Mouse (Mus musculus) intestine, embryonic 16.5 days (tissue): ENCODE measurements around the gene Smarcc1. TPM values are rescaled to one million over a fixed set of nuclear protein-coding genes. Genes with fewer than 3 reads are reported as not detected.

Experiments used
- ATAC-seq: fragments of 200-750 bp; cut with Nextera tagmentation; 2 replicates; pipeline ENCODE4 v1.8.0; 2017; ENCODE audit warnings: moderate TSS enrichment, moderate library complexity
- H3K27ac ChIP-seq: fragments of 300-500 bp; sonication (generic); 2 replicates; pipeline ENCODE4 v1.5.1; 2014; ENCODE audit warnings: mild to moderate bottlenecking, low read length
- H3K27me3 ChIP-seq: fragments of 300-500 bp; sonication (generic); replicated peaks from 2 replicates; pipeline ENCODE4 v1.6.1; 2014; ENCODE audit warnings: low read length, control low read depth, mixed read lengths; ENCODE audit not compliant: control insufficient read depth, insufficient read depth
- H3K36me3 ChIP-seq: fragments of 300-500 bp; sonication (generic); 2 replicates; pipeline ENCODE4 v1.6.1; 2014; ENCODE audit warnings: low read length, control low read depth; ENCODE audit not compliant: control insufficient read depth, insufficient read depth
- H3K4me1 ChIP-seq: fragments of 300-500 bp; sonication (generic); 2 replicates; pipeline ENCODE4 v1.6.1; 2014; ENCODE audit warnings: low read length, control low read depth, mixed read lengths; ENCODE audit not compliant: control insufficient read depth, insufficient read depth
- H3K4me2 ChIP-seq: fragments of 300-500 bp; sonication (generic); 2 replicates; pipeline ENCODE4 v1.6.1; 2014; ENCODE audit warnings: low read depth, low read length, control low read depth
- H3K4me3 ChIP-seq: fragments of 300-500 bp; sonication (generic); 2 replicates; pipeline ENCODE4 v1.5.1; 2014; ENCODE audit warnings: mild to moderate bottlenecking, low read length
- H3K9ac ChIP-seq: fragments of 300-500 bp; sonication (generic); 2 replicates; pipeline ENCODE4 v1.6.1; 2014; ENCODE audit warnings: low read depth, low read length
- H3K9me3 ChIP-seq: fragments of 300-500 bp; sonication (generic); 2 replicates; pipeline ENCODE4 v1.6.1; 2016; ENCODE audit warnings: low read length, control low read depth; ENCODE audit not compliant: control insufficient read depth
- WGBS: fragments of 180-500 bp; shearing (Covaris S2); extraction: QIAGEN DNeasy Blood & Tissue Kit; methylation state at CpG from one replicate; pipeline ENCODE4 v1.1.7; 2014; 5-methylcytosine and 5-hydroxymethylcytosine counted together
- polyA plus RNA-seq: library from polyadenylated mRNA; unstranded; fragments of >200 nt; fragmentation: Nextera tagmentation; extraction: Ambion mirVana; gene quantifications from 2 replicates; pipeline ENCODE4 v1.2.1, GENCODE M21; 2015

Gene Smarcc1
- polyA plus RNA-seq, 1 experiment from 2014 or later, result 60.8 TPM

DNA sequence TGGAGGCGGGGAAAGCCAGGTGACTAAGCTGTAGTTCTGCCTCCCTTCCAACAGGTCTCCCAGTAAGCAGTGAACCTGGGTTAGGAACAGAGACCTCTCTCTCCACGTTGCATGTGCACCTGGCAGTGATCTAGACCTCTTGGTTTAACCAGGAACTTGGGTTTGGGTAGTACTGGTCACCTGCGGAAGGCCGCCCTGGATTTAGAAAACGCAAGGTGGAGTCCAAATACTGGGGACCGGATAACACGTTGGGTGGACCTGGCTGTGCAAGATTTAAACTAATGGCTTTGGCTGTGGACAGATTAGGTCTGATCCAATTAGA is 127.0 kb downstream of the Smarcc1 start:
- H3K4me2 ChIP-seq, result peak overlapping the region; percentile 99
- peak overlapping the region; percentile 74 for H3K4me3 ChIP-seq
- ATAC-seq, result no peak
- WGBS, result 16% methylated on average over 7 of the region's 7 CpGs
- H3K27me3 ChIP-seq, result peaks cover 4% of the 10 kb centered on the region; the same call in 1 of the 2 replicates
- peaks cover 13% of the 10 kb centered on the region for H3K4me1 ChIP-seq
- 0 out of 2 replicates have a peak, but pooled peaks cover 5% of the 10 kb centered on the region for H3K36me3 ChIP-seq
- H3K9me3 ChIP-seq, result no peaks in the 10 kb centered on the region
- peak overlapping the region; percentile 66; the same call in 1 of the 2 replicates for H3K9ac ChIP-seq
- H3K27ac ChIP-seq, result no peak overlapping the region

DNA sequence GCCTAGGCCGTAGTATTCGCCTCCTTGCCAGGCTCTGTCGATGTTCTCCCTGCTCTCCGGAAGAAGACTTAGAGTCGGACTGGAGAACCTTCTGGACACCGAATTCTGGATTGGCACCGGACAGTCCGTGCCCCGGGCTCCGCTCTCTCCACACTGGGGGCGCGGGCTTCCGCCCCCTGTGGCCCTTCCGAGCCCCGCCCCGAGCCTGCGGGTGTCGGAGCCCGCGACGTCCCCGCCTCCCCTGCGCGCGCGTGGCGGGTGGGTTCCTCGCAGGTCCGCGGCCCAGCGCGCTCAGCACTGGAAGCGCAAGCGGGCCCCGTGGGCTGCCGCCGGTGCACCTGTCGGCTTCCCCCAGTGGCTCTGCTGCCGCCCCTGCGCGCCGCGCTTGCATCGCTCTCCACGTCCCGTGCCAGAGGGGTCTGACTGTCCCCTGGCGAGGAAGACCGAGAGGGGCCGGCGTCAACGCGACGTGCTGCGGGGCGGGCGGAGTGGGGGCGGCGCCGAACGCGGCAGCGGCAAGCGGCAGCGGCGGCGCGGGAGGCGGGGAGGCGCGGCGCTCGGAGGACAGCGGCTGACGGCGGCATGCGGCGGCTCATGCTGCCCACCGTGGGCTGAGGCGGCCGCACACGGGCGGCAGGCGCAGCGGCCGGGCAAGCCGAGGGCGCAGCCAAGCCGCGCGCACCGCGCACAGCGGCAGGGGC is 127.5 kb downstream of the Smarcc1 start:
- peak overlapping the region; percentile 74 for H3K4me3 ChIP-seq
- no peak overlapping the region for H3K27ac ChIP-seq
- no peaks in the 10 kb centered on the region for H3K9me3 ChIP-seq
- peak overlapping the region; percentile 66 for H3K9ac ChIP-seq
- 0 out of 2 replicates have a peak, but pooled peaks cover 5% of the 10 kb centered on the region for H3K36me3 ChIP-seq
- WGBS, result under 1% methylated on average over 72 of the region's 93 CpGs
- peaks cover 4% of the 10 kb centered on the region; the same call in 1 of the 2 replicates for H3K27me3 ChIP-seq
- peak overlapping the region; percentile 99 for H3K4me2 ChIP-seq
- peak; percentile 42 for ATAC-seq
- H3K4me1 ChIP-seq, result peaks cover 16% of the 10 kb centered on the region

DNA sequence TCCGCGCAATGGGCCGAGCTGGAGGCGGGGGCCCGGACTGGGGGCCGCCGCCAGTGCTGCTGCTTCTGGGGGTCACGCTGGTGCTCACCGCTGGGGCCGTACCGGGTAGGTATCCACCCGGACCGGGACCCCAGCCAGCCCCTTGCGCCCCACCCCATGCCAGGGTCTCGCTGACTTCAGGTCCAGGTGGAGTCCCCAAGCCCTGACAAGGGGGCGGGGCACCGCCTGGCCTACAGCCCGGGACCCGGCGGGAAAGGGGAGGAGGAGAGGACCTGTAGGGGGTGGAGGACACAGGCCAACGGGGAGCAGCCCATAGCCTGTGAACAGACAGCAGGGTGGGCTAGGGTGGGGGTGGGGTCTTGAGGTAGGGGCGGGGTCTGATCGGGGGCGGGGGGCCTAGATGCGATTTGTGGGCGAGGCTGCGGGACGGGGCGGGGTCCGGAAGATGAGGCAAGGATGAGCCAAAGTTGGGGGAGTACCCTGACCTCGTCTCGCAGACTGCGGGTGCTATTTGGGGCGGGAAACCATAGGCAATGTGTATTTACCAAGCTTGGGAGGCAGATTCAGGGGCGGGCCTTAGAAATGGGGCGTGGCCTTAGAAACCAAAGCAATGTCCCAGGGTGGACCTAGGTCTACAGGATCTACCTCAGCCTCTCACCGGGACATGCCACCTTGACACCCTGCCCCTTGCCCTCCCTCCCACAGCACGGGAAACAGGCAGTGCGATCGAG is 128.2 kb downstream of the Smarcc1 start:
- H3K9me3 ChIP-seq, result no peaks in the 10 kb centered on the region
- H3K36me3 ChIP-seq, result 0 out of 2 replicates have a peak, but pooled peaks cover 5% of the 10 kb centered on the region
- WGBS, result 1% methylated on average over 36 of the region's 40 CpGs
- peak overlapping the region; percentile 74 for H3K4me3 ChIP-seq
- peak overlapping the region; percentile 99 for H3K4me2 ChIP-seq
- H3K27me3 ChIP-seq, result peaks cover 4% of the 10 kb centered on the region; the same call in 1 of the 2 replicates
- no peak overlapping the region for H3K27ac ChIP-seq
- peaks cover 16% of the 10 kb centered on the region for H3K4me1 ChIP-seq
- peak; percentile 78 for ATAC-seq
- peak overlapping the region; percentile 66 for H3K9ac ChIP-seq

DNA sequence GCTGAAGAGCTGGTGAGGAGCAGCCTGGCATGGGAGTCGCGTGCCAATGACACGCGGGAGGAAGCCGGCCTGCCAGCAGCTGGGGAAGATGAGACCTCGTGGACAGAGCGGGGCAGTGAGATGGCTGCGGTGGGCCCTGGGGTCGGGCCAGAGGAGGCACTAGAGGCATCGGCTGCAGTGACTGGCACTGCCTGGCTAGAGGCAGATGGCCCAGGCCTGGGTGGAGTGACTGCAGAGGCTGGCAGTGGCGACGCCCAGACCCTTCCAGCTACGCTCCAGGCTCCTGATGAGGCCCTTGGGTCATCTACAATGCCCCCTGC is 128.8 kb downstream of the Smarcc1 start:
- WGBS, result 38% methylated on average over 13 of the region's 13 CpGs
- peaks cover 4% of the 10 kb centered on the region; the same call in 1 of the 2 replicates for H3K27me3 ChIP-seq
- peak overlapping the region; percentile 99 for H3K4me2 ChIP-seq
- H3K9me3 ChIP-seq, result no peaks in the 10 kb centered on the region
- peak overlapping the region; percentile 74 for H3K4me3 ChIP-seq
- H3K36me3 ChIP-seq, result 0 out of 2 replicates have a peak, but pooled peaks cover 3% of the 10 kb centered on the region
- ATAC-seq, result peak; percentile 11; the same call in 1 of the 2 replicates
- no peak overlapping the region for H3K27ac ChIP-seq
- 0 out of 2 replicates have a peak overlapping the region, but pooled peaks have one; percentile 66 for H3K9ac ChIP-seq
- peaks cover 16% of the 10 kb centered on the region for H3K4me1 ChIP-seq

DNA sequence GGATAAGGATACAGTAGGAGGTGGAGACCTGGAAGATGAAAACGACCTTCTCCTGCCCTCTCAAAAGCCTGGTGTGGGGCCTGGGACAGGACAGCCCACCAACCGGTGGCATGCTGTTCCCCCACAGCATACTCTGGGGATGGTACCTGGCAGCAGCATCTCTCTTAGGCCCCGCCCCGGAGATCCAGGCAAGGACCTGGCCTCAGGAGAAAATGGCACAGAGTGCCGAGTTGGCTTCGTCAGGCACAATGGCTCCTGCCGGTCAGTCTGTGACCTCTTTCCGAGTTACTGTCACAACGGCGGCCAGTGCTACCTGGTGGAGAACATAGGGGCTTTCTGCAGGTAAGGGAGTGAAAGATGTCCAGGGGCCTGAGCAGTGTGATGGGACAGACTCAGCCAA is 129.5 kb downstream of the Smarcc1 start:
- 81% methylated on average over 10 of the region's 10 CpGs for WGBS
- Histone ChIP-seq H3K9me3 (no peaks in the 10 kb centered on the region), H3K27ac (no peak overlapping the region), H3K9ac (no peak overlapping the region), H3K4me1 (peaks cover 16% of the 10 kb centered on the region), H3K27me3 (peaks cover 4% of the 10 kb centered on the region; the same call in 1 of the 2 replicates), H3K4me2 (no peak overlapping the region), H3K4me3 (no peak overlapping the region), H3K36me3 (no peaks in the 10 kb centered on the region)
- no peak for ATAC-seq

DNA sequence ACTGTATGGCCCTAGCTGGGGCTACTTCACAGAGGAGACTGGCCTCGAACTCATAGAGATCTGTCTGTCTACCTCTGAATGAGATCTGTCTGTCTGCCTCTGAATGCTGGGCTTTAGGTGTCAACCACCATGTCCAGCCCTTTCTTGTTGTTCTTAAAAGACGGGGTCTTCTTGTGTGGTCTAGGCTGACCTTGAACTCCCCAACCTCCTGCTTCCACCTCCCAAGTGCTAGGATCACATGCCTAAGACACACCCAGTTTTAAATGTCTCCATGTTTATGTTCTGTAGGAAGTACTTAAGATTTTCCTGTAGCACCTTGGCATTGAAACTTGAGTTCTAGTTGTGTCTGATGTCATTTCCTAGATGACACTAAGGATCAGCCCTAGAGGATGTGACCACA is 131.4 kb downstream of the Smarcc1 start:
- ATAC-seq, result no peak
- no peaks in the 10 kb centered on the region for H3K9me3 ChIP-seq
- H3K4me3 ChIP-seq, result no peak overlapping the region
- peaks cover 4% of the 10 kb centered on the region; the same call in 1 of the 2 replicates for H3K27me3 ChIP-seq
- H3K4me1 ChIP-seq, result peaks cover 16% of the 10 kb centered on the region
- no peaks in the 10 kb centered on the region for H3K36me3 ChIP-seq
- no peak overlapping the region for H3K4me2 ChIP-seq
- H3K27ac ChIP-seq, result no peak overlapping the region
- WGBS, result 85% methylated on average over 2 of the region's 2 CpGs
- no peak overlapping the region for H3K9ac ChIP-seq

DNA sequence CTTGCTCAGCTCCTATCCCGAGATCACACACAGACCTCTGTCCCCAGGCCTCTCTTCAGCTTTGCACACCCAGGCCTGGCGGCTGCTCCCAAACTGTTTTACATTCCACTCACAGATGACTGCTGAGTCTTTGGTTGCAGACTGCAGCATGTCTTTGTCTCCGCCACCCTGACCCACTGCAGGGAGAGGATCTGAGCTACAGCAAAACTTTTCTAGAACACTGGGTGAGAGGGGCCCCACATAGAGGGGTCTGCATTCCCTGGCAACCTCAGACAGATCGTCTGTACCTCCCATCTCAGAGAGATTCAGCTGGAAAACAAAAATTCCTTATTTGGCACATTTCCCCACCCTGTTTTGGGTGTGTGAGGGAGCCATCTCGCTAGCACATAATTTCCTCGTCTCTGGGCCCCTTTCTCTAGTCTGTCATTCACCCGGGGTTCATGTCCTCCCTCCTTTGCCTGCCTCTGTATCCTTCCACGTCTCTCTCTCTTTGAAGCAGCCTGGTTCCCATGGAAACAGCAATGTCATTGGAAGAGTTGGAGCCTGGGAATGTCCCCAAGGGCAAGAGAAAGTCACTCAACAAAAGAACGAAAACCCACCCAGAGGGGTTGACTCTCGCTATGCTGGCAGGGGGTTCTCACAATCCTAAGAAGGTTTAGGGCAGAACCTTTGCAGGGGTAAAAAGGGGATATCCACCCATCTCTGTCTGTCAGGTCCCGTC is 132.5 kb downstream of the Smarcc1 start:
- Histone ChIP-seq H3K27ac (peak overlapping the region; percentile 66), H3K4me2 (peak overlapping the region; percentile 19; the same call in 1 of the 2 replicates), H3K9ac (peak overlapping the region; percentile 45), H3K36me3 (no peaks in the 10 kb centered on the region), H3K9me3 (no peaks in the 10 kb centered on the region), H3K27me3 (peaks cover 2% of the 10 kb centered on the region; the same call in 1 of the 2 replicates), H3K4me3 (no peak overlapping the region), H3K4me1 (peaks cover 12% of the 10 kb centered on the region)
- ATAC-seq, result no peak
- 26% methylated on average over 11 of the region's 11 CpGs for WGBS

DNA sequence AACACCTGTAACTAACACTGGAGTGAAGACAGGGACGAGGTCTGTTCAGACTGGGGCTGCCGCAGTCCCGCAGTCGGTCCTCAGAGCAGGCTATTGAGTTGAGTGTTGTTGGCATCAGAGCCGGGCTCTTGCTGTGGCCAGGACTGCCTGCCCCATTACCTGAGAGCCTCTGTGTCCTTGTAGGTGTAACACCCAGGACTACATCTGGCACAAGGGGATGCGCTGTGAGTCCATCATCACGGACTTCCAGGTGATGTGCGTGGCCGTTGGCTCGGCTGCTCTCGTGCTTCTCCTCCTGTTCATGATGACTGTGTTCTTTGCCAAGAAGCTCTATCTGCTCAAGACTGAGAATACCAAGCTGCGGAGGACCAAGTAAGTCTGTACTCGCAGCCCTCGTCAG is 133.3 kb downstream of the Smarcc1 start:
- Histone ChIP-seq H3K27me3 (no peaks in the 10 kb centered on the region), H3K36me3 (no peaks in the 10 kb centered on the region), H3K27ac (no peak overlapping the region), H3K4me3 (no peak overlapping the region), H3K9me3 (no peaks in the 10 kb centered on the region), H3K9ac (no peak overlapping the region), H3K4me2 (no peak overlapping the region), H3K4me1 (peaks cover 10% of the 10 kb centered on the region)
- 87% methylated on average over 14 of the region's 14 CpGs for WGBS
- no peak for ATAC-seq

DNA sequence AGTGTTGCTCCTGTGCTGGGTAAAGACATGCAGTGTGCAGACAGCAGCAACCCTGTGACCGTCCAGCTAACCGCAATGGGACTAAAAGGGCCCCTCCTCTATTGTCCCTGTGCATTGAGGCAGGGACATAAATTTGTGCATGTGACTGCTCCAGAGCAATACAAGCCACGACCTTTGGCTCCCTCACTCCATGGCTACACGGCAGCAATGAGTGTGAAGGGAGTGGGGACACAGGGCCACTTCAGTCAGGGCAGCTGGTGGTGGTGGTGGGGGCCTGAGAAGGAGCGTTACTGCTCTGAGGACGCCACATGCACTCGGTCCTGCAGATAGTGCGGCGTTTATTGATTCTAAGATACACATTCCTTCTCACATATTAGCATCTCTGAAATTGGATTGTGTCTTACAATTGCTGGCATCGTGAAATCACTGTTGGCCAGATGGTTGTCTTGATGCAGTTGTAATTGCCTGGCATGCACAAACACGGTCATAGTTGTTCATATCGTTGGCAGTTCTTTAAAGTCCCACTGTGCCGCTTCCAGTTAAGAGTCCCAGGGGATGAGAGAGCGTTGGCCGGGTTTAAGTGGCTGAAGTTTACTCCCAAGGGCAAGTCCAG is 138.0 kb downstream of the Smarcc1 start:
- WGBS, result 56% methylated on average over 15 of the region's 15 CpGs
- H3K9me3 ChIP-seq, result no peaks in the 10 kb centered on the region
- 0 out of 2 replicates have a peak overlapping the region, but pooled peaks have one; percentile 19 for H3K9ac ChIP-seq
- no peaks in the 10 kb centered on the region for H3K36me3 ChIP-seq
- H3K27me3 ChIP-seq, result no peaks in the 10 kb centered on the region
- H3K4me1 ChIP-seq, result no peaks in the 10 kb centered on the region
- no peak overlapping the region for H3K27ac ChIP-seq
- no peak overlapping the region for H3K4me2 ChIP-seq
- H3K4me3 ChIP-seq, result no peak overlapping the region
- ATAC-seq, result peak; percentile 88
